Mouse (Mus musculus): ENCODE measurements around the gene Prl5a1.

Gene Prl5a1

DNA sequence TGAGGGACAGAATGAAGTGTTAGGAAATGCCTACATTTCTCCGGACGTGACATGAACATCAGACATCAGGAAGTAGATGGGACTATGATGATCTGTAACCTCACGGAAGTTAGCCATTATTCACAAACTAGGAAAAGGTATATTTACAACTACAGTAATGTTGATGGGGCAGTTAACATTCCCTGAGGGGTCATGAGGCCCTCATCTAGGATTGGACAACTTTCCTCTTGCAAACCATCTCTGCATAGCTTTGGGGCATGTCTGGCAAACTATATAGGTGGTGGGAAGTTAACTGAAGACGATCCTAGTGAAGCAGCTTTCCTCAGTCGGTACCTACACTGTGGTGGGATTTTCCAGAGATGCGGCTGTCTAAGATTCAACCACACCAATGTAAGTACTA, at the start of gene Prl5a1:
Gene Prl5a1 (plus strand): TSS at position 301 of the 400 bp plus-strand sequence.
- DNase-seq (ENCODE audit: low read depth, low spot score), result no peak

DNA sequence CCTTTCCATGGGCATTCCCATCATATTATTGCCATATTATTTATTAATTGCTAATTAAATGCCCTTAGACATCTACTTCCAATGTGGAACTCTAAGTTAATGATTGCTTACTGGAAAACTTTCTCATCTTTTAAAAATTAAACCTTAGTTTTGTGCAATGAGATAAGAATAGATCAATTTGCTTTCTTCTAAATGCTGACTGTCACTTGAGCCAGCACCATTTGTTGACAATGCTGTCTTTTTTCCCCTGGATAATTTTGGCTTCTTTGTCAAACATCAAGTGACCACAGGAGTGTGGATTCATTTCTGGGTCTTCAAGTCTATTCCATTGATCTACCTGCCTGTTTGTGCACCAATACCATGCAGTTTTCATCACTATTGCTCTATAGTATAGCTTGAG, 46.1 kb upstream of the Prl5a1 start:
- no peak for DNase-seq (ENCODE audit: low read depth, low spot score)

DNA sequence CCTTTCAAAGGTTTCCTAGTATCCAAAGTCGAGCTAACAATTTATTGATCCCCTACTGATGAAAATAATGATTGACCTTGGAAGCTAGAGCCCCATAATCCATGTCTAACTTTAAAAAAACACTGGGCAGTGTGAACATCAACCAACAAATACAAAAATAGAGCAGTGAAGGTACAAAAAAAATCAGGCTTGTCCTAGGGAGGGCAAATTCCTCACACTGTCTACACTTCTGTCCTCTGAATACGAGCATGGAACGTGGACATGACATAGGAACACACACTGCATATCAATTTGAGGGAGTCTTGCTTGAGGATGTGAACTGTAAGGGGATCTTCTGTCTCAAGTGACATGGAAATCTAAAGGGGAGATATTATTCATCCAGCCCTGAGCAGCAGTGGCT, 33.7 kb upstream of the Prl5a1 start:
- no peak for DNase-seq (ENCODE audit: low read depth, low spot score)

DNA sequence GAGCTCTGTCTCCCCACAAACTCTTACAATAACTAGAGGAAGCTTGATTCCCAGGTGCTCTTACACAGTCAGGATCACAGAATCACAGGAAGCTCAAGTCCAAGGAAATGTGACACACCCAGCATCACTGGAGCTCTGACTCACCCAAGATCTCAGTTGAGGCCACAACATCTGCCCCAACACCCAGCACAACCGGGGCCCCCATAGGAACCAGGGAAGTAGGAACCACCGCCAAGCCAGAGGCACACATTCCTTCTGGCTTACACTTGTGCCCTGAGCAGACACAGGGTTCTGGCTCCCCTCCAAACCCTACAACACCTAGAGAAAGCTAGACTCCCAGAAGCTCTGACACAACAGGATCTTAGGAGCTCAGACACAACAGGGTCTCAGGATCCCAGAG, 9.5 kb upstream of the Prl5a1 start:
- no peak for DNase-seq (ENCODE audit: low read depth, low spot score)

DNA sequence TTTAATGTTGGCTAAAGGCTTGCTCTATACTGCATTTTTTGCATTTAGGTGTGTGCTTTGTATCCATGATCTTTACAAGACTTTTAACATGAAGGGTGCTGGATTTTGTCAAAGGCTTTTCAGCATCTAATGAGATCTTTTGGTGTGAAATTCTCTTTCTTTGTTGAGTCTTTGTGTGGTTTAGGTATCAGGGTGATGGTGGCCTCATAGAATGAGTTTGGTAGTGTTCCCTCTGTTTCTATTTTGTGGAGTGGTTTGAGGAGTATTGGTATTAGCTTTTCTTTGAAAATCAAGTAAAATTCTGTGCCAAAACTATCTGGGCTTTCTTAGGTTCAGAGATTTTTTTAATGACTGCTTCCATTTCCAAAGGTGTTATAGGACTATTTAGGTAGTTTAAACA, 6.5 kb upstream of the Prl5a1 start:
- no peak for DNase-seq (ENCODE audit: low read depth, low spot score)
